In the genomic region with DNA sequence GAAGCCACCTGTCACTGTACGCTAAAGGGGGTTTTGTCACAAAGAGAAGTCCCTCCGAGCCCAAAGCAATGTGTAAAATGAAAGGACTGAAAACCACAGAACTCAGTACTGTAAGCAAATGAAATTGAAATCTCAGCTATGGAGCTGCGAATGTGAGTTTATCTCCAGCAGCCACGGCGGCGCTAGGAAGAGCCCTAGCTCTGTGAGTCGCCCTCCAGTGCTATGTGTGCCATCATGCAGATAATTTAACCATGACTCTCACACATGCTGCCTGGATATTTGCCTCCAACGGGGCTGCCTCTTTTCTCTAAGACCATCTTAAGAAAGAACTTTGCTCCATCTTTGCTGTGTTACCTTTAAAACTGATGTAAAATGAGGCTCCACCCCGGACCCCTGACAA, we compare ENCODE assay signal across 22 mouse cellular contexts. TPM values are rescaled to one million over a fixed set of nuclear protein-coding genes. Genes with fewer than 3 reads are reported as not detected.
DNase-seq lines count a peak whose midpoint lies in the region; ATAC-seq and TF ChIP-seq lines count a peak whose summit lies in the region.
"Had no signal": no experiment of that assay in that cellular context is flagged by ENCODE, and none has a peak within 500 bp of the region (broad histone marks: within the 10 kb centered on the region; RNA-seq: fewer than 3 reads in every experiment).

No protein-coding gene starts in this region.

- H3K4me2 ChIP-seq in heart, embryonic 15.5 days = peak overlapping the region; percentile 11; the same call in 1 of the 2 replicates
- no peak overlapping the region for H3K4me2 ChIP-seq in midbrain, embryonic 15.5 days
- H3K4me2 ChIP-seq in heart, postnatal 0 days (ENCODE audit: low read depth, low read length) = peak overlapping the region; percentile 2; the same call in 1 of the 2 replicates
- H3K4me2 ChIP-seq: forebrain, embryonic 13.5 days; intestine, embryonic 15.5 days; kidney, embryonic 15.5 days; liver, embryonic 11.5 days; lung, embryonic 14.5 days had no signal

- H3K4me3 ChIP-seq in heart, embryonic 15.5 days = no peak overlapping the region
- no peak overlapping the region for H3K4me3 ChIP-seq in midbrain, embryonic 15.5 days
- H3K4me3 ChIP-seq in midbrain, embryonic 10.5 days = no peak overlapping the region
- H3K4me3 ChIP-seq in heart, postnatal 0 days (ENCODE audit: low read depth, low read length) = no peak overlapping the region
- H3K4me3 ChIP-seq: embryonic facial prominence, embryonic 10.5 days; forebrain, embryonic 13.5 days; intestine, embryonic 15.5 days; kidney, embryonic 15.5 days; limb, embryonic 10.5 days had no signal

- H3K4me1 ChIP-seq in heart, embryonic 15.5 days (replicated peaks) = no peaks in the 10 kb centered on the region
- H3K4me1 ChIP-seq in midbrain, embryonic 15.5 days = no peaks in the 10 kb centered on the region
- no peaks in the 10 kb centered on the region for H3K4me1 ChIP-seq in midbrain, embryonic 10.5 days
- H3K4me1 ChIP-seq in heart, postnatal 0 days (ENCODE audit: control insufficient read depth, insufficient read depth) = no peaks in the 10 kb centered on the region
- H3K4me1 ChIP-seq: embryonic facial prominence, embryonic 10.5 days; forebrain, embryonic 13.5 days; intestine, embryonic 15.5 days; kidney, embryonic 15.5 days; limb, embryonic 10.5 days had no signal

- 48% methylated on average over 9 of the region's 9 CpGs for WGBS in heart, embryonic 15.5 days
- WGBS in midbrain, embryonic 15.5 days = 72% methylated on average over 9 of the region's 9 CpGs
- 85% methylated on average over 9 of the region's 9 CpGs for WGBS in midbrain, embryonic 10.5 days
- 39% methylated on average over 9 of the region's 9 CpGs for WGBS in heart, postnatal 0 days

- TF ChIP-seq CTCF in heart, postnatal 0 days (IDR thresholded peaks at IDR 0.05; ENCODE audit: low read depth) = peak; percentile 27; the same call in 1 of the 2 replicates

- no peak overlapping the region for H3K27ac ChIP-seq in heart, embryonic 15.5 days
- no peak overlapping the region for H3K27ac ChIP-seq in midbrain, embryonic 15.5 days
- H3K27ac ChIP-seq in midbrain, embryonic 10.5 days (replicated peaks) = no peak overlapping the region
- no peak overlapping the region for H3K27ac ChIP-seq in heart, postnatal 0 days (ENCODE audit: low read depth)
- H3K27ac ChIP-seq: embryonic facial prominence, embryonic 10.5 days; forebrain, embryonic 13.5 days; intestine, embryonic 15.5 days; kidney, embryonic 15.5 days; limb, embryonic 10.5 days; macrophage had no signal

- intact Hi-C loops in heart, postnatal 36 days (cut with DNase I) = no loop called here

- no peak overlapping the region for H3K9ac ChIP-seq in heart, embryonic 15.5 days
- H3K9ac ChIP-seq in midbrain, embryonic 15.5 days = no peak overlapping the region
- H3K9ac ChIP-seq in heart, postnatal 0 days (replicated peaks; ENCODE audit: low read depth, low read length) = no peak overlapping the region
- H3K9ac ChIP-seq: forebrain, embryonic 13.5 days; intestine, embryonic 15.5 days; kidney, embryonic 15.5 days; lung, embryonic 14.5 days had no signal

- H3K9me3 ChIP-seq in heart, embryonic 15.5 days (replicated peaks) = no peaks in the 10 kb centered on the region
- no peaks in the 10 kb centered on the region for H3K9me3 ChIP-seq in midbrain, embryonic 15.5 days
- H3K9me3 ChIP-seq in midbrain, embryonic 10.5 days (replicated peaks) = no peaks in the 10 kb centered on the region
- H3K9me3 ChIP-seq in heart, postnatal 0 days (replicated peaks; ENCODE audit: control insufficient read depth, low read length) = no peaks in the 10 kb centered on the region
- H3K9me3 ChIP-seq: embryonic facial prominence, embryonic 10.5 days; forebrain, embryonic 13.5 days; intestine, embryonic 15.5 days; kidney, embryonic 15.5 days; limb, embryonic 10.5 days had no signal

- no peak for TF ChIP-seq EP300 in heart, postnatal 0 days (IDR thresholded peaks at IDR 0.05; ENCODE audit: low read depth)

- no peaks in the 10 kb centered on the region for H3K36me3 ChIP-seq in heart, embryonic 15.5 days
- H3K36me3 ChIP-seq in midbrain, embryonic 15.5 days (replicated peaks) = no peaks in the 10 kb centered on the region
- no peaks in the 10 kb centered on the region for H3K36me3 ChIP-seq in midbrain, embryonic 10.5 days
- no peaks in the 10 kb centered on the region for H3K36me3 ChIP-seq in heart, postnatal 0 days (replicated peaks; ENCODE audit: control insufficient read depth, insufficient read depth, low read length)
- H3K36me3 ChIP-seq: embryonic facial prominence, embryonic 10.5 days; intestine, embryonic 15.5 days; kidney, embryonic 15.5 days; limb, embryonic 10.5 days had no signal

- no peak for DNase-seq in frontal cortex, postnatal 25 days (ENCODE audit: low spot score in 2 of 2)
- DNase-seq in heart, postnatal 36 days = no peak
- no peak for DNase-seq in midbrain, embryonic 10.5 days (ENCODE audit: low spot score)
- DNase-seq in heart, postnatal 0 days (ENCODE audit: low spot score) = no peak
- DNase-seq: adrenal gland, adult 2 months; cerebellum, adult 11 months; cerebellum, postnatal 25 days; lung, embryonic 14.5 days; thymus, adult 2 months had no signal

- peak; percentile 87 for ATAC-seq in frontal cortex, adult (ENCODE audit: low TSS enrichment)
- ATAC-seq in heart, embryonic 15.5 days (replicated peaks; ENCODE audit: insufficient number of reproducible peaks, insufficient read depth, low FRiP score, low read depth) = no peak
- peak; percentile 50; the same call in 1 of the 2 replicates for ATAC-seq in midbrain, embryonic 15.5 days (replicated peaks)
- no peak for ATAC-seq in heart, postnatal 0 days (ENCODE audit: insufficient read depth, low read depth)
- no peak for ATAC-seq in activated CD4-positive, CD25-positive, alpha-beta regulatory T cell, adult 4 months
- ATAC-seq: forebrain, embryonic 13.5 days; intestine, embryonic 15.5 days had no signal

- H3K27me3 ChIP-seq in heart, embryonic 15.5 days = no peaks in the 10 kb centered on the region
- no peaks in the 10 kb centered on the region for H3K27me3 ChIP-seq in midbrain, embryonic 15.5 days (replicated peaks)
- H3K27me3 ChIP-seq in midbrain, embryonic 10.5 days (ENCODE audit: low read depth, poor library complexity, severe bottlenecking) = no peaks in the 10 kb centered on the region
- H3K27me3 ChIP-seq in heart, postnatal 0 days (ENCODE audit: control insufficient read depth, insufficient read depth, low read length) = no peaks in the 10 kb centered on the region
- H3K27me3 ChIP-seq: forebrain, embryonic 13.5 days; intestine, embryonic 15.5 days; kidney, embryonic 15.5 days had no signal

RNA-seq across cellular contexts. Expression of a gene that starts 16.5 kb away (rescaled TPM):
- 72.8 and 94.7 TPM in 2 replicates for polyA plus RNA-seq in heart, embryonic 15.5 days (2015; fragmentation: Nextera tagmentation; extraction: Ambion mirVana)
- 100 to 1,000 TPM; 151 to 152 TPM for total RNA-seq in heart, postnatal 36 days (2021)
- 0.56 and 1.4 TPM in 2 replicates for polyA plus RNA-seq in midbrain, embryonic 15.5 days (2015; fragmentation: Nextera tagmentation; extraction: Ambion mirVana)
- 0.38 and 0.42 TPM in 2 replicates for polyA plus RNA-seq in midbrain, embryonic 10.5 days (2016; fragmentation: Nextera tagmentation; extraction: Ambion mirVana)
- 87.9 and 114 TPM in 2 replicates for total RNA-seq in heart, postnatal 0 days (2014; rRNA removed; ENCODE audit: low replicate concordance)
- polyA plus RNA-seq in heart, postnatal 0 days (2015; fragmentation: Nextera tagmentation; extraction: Ambion mirVana) = 93.8 and 107 TPM in 2 replicates
- under 1 TPM in 1 of 2 experiments, not detected in 1; 0.15 TPM for polyA plus RNA-seq in activated CD4-positive, CD25-positive, alpha-beta regulatory T cell, adult 4 months (2017; shearing (Covaris generic))
- total RNA-seq: neutrophil, adult 5-6 weeks had no signal
- polyA plus RNA-seq: adrenal gland, adult 2 months; macrophage; small intestine, adult 2 months had no signal

Comparison
In these comparisons a context has a peak if more than half of its experiments do, and no peak if none do; other contexts are left out.
1. ATAC-seq: peak in frontal cortex, adult (single experiment) and midbrain, embryonic 15.5 days (single experiment); none in heart, embryonic 15.5 days (single experiment), heart, postnatal 0 days (single experiment) and activated CD4-positive, CD25-positive, alpha-beta regulatory T cell, adult 4 months (single experiment).
2. RNA of a gene that starts 16.5 kb away (polyA plus RNA-seq): 72.8 to 94.7 TPM in heart, embryonic 15.5 days and 93.8 to 107 TPM in heart, postnatal 0 days; 0.56 to 1.4 TPM in midbrain, embryonic 15.5 days, 0.38 to 0.42 TPM in midbrain, embryonic 10.5 days and 0.15 TPM in activated CD4-positive, CD25-positive, alpha-beta regulatory T cell, adult 4 months; every median in the first group is over 10 times any median in the second.